Comparison of ENCODE assay signal across 9 mouse cellular contexts in the genomic region with DNA sequence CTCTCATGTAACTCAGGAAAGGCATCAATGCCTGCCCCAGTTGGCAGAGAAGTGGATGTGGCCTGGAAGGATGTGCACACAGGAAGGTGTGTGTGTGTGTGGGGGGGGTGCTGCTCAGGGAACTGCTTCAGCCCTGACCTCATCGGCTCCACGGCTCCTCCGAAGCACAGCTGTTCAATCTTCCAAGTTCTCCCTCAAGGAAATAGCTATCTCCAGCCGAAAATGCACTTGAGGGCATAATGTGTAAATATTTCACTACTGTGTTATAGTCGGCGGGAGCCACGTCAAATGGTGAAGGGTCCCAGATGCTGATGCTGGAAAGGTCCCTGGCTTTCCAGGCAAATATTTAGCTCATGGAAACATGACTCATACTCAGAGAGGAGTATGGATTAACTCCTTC. TPM values are rescaled to one million over a fixed set of nuclear protein-coding genes. Genes with fewer than 3 reads are reported as not detected.
DNase-seq lines count a peak whose midpoint lies in the region; ATAC-seq and TF ChIP-seq lines count a peak whose summit lies in the region.
"Had no signal": no experiment of that assay in that cellular context is flagged by ENCODE, and none has a peak within 500 bp of the region (broad histone marks: within the 10 kb centered on the region; RNA-seq: fewer than 3 reads in every experiment).

No protein-coding gene starts in this region.

- no peak overlapping the region for H3K4me3 ChIP-seq in lung, embryonic 14.5 days (ENCODE audit: low read depth, low read length)
- no peak overlapping the region for H3K4me3 ChIP-seq in lung, adult 2 months (replicated peaks; ENCODE audit: extremely low read depth, low read depth, low read length)
- no peak overlapping the region for H3K4me3 ChIP-seq in heart, embryonic 10.5 days
- no peak overlapping the region for H3K4me3 ChIP-seq in stomach, embryonic 14.5 days (ENCODE audit: low read depth, low read length)

- no peak for TF ChIP-seq POLR2A in lung, adult 2 months (IDR thresholded peaks at IDR 0.05; ENCODE audit: borderline replicate concordance, extremely low read depth, low read depth, low read length)

- H3K27ac ChIP-seq in lung, embryonic 14.5 days (ENCODE audit: low read depth) = peak overlapping the region; percentile 94
- H3K27ac ChIP-seq in heart, embryonic 10.5 days = peak overlapping the region; percentile 53
- H3K27ac ChIP-seq in stomach, embryonic 14.5 days (ENCODE audit: low read length) = peak overlapping the region; percentile 95

- H3K9me3 ChIP-seq in lung, embryonic 14.5 days (ENCODE audit: low read depth, low read length) = no peaks in the 10 kb centered on the region
- H3K9me3 ChIP-seq in heart, embryonic 10.5 days = no peaks in the 10 kb centered on the region
- H3K9me3 ChIP-seq in stomach, embryonic 14.5 days (ENCODE audit: control insufficient read depth, low read depth, low read length) = no peaks in the 10 kb centered on the region

- H3K36me3 ChIP-seq in lung, embryonic 14.5 days (ENCODE audit: insufficient read depth) = peaks cover 20% of the 10 kb centered on the region
- H3K36me3 ChIP-seq in heart, embryonic 10.5 days = peaks cover 27% of the 10 kb centered on the region
- H3K36me3 ChIP-seq in stomach, embryonic 14.5 days (ENCODE audit: control insufficient read depth, insufficient read depth, low read length) = peaks cover 38% of the 10 kb centered on the region; the same call in 1 of the 2 replicates

- no peak overlapping the region for H3K9ac ChIP-seq in lung, embryonic 14.5 days
- no peak overlapping the region for H3K9ac ChIP-seq in stomach, embryonic 14.5 days (replicated peaks; ENCODE audit: low read depth, low read length)

- DNase-seq in lung, embryonic 14.5 days = peak; percentile 94
- DNase-seq in lung, adult 2 months = no peak
- no peak for DNase-seq in heart, embryonic 10.5 days (ENCODE audit: low spot score)
- DNase-seq in kidney, postnatal 25 days = peak; percentile 56 to 81
- DNase-seq in left cerebral cortex, adult 18-20 months (ENCODE audit: low spot score in 2 of 2) = no peak
- no peak for DNase-seq in left cerebral cortex, adult 11 months (ENCODE audit: low spot score)
- DNase-seq: midbrain, embryonic 14.5 days had no signal

- no peak for TF ChIP-seq CTCF in lung, embryonic 14.5 days (IDR thresholded peaks at IDR 0.05; ENCODE audit: low read depth)
- no peak for TF ChIP-seq CTCF in lung, adult 2 months (IDR thresholded peaks at IDR 0.05; ENCODE audit: insufficient read depth, low read length)

- H3K27me3 ChIP-seq in lung, embryonic 14.5 days (ENCODE audit: insufficient read depth, low read length) = no peaks in the 10 kb centered on the region
- H3K27me3 ChIP-seq in heart, embryonic 10.5 days (ENCODE audit: insufficient read depth, poor library complexity, severe bottlenecking) = no peaks in the 10 kb centered on the region
- no peaks in the 10 kb centered on the region for H3K27me3 ChIP-seq in stomach, embryonic 14.5 days (ENCODE audit: control insufficient read depth, insufficient read depth, low read length)

- ATAC-seq in lung, embryonic 14.5 days (ENCODE audit: insufficient read depth) = peak; percentile 89
- ATAC-seq in stomach, embryonic 14.5 days (ENCODE audit: insufficient number of reproducible peaks, insufficient read depth, low FRiP score, low read depth) = peak; percentile 85
- no peak for ATAC-seq in activated CD4-positive, CD25-positive, alpha-beta regulatory T cell, adult 4 months

- peak overlapping the region; percentile 43 for H3K4me2 ChIP-seq in lung, embryonic 14.5 days
- peak overlapping the region; percentile 0; the same call in 1 of the 2 replicates for H3K4me2 ChIP-seq in stomach, embryonic 14.5 days (replicated peaks; ENCODE audit: low read depth, low read length)

- WGBS in lung, embryonic 14.5 days = 2% methylated on average over 7 of the region's 7 CpGs
- 9% methylated on average over 7 of the region's 7 CpGs for WGBS in lung, adult 2 months
- 44% methylated on average over 7 of the region's 7 CpGs for WGBS in heart, embryonic 10.5 days
- 4% methylated on average over 7 of the region's 7 CpGs for WGBS in stomach, embryonic 14.5 days

- H3K4me1 ChIP-seq in lung, embryonic 14.5 days (ENCODE audit: insufficient read depth) = peaks cover 39% of the 10 kb centered on the region
- peaks cover 17% of the 10 kb centered on the region for H3K4me1 ChIP-seq in lung, adult 2 months (ENCODE audit: control insufficient read depth, insufficient read depth, low read length)
- peaks cover 46% of the 10 kb centered on the region for H3K4me1 ChIP-seq in heart, embryonic 10.5 days
- peaks cover 46% of the 10 kb centered on the region for H3K4me1 ChIP-seq in stomach, embryonic 14.5 days (ENCODE audit: control insufficient read depth, insufficient read depth, low read length)

RNA-seq across cellular contexts. Expression of a gene that starts 25.6 kb away (rescaled TPM):
- 165 and 171 TPM in 2 replicates for polyA plus RNA-seq in lung, embryonic 14.5 days (2014; fragmentation: Nextera tagmentation; extraction: Ambion mirVana)
- polyA plus RNA-seq in lung, adult 2 months (2012; rRNA removed) = 50.8 and 53.9 TPM in 2 replicates
- polyA plus RNA-seq in heart, embryonic 10.5 days (2016; fragmentation: Nextera tagmentation; extraction: Ambion mirVana) = 50.4 and 66.2 TPM in 2 replicates
- 123 and 134 TPM in 2 replicates for polyA plus RNA-seq in stomach, embryonic 14.5 days (2014; fragmentation: Nextera tagmentation; extraction: Ambion mirVana)
- 1 to 10 TPM; 3.4 to 4.0 TPM for total RNA-seq in left cerebral cortex, adult 18-20 months (2021)
- under 1 TPM; 0.28 to 0.44 TPM for polyA plus RNA-seq in activated CD4-positive, CD25-positive, alpha-beta regulatory T cell, adult 4 months (2017; shearing (Covaris generic))

Comparison
In these comparisons a context has a peak if more than half of its experiments do, and no peak if none do; other contexts are left out.
1. DNase-seq: peak in lung, embryonic 14.5 days (single experiment) and kidney, postnatal 25 days (2 of 2); none in lung, adult 2 months (single experiment), heart, embryonic 10.5 days (single experiment), left cerebral cortex, adult 18-20 months (0 of 2) and left cerebral cortex, adult 11 months (single experiment).
2. RNA of a gene that starts 25.6 kb away (polyA plus RNA-seq): 165 to 171 TPM in lung, embryonic 14.5 days, 123 to 134 TPM in stomach, embryonic 14.5 days, 50.4 to 66.2 TPM in heart, embryonic 10.5 days and 50.8 to 53.9 TPM in lung, adult 2 months; 0.28 to 0.44 TPM in activated CD4-positive, CD25-positive, alpha-beta regulatory T cell, adult 4 months; every median in the first group is over 10 times any median in the second.
3. Peak in every context shown above with its lines, with median percentiles within 50 percentile points of each other: H3K27ac ChIP-seq.